Mouse (Mus musculus) limb, embryonic 15.5 days (tissue): ENCODE results near the gene P3h4. TPM values are rescaled to one million over a fixed set of nuclear protein-coding genes. Genes with fewer than 3 reads are reported as not detected.

Experiments
- ATAC-seq: fragments of 200-750 bp; cut with Nextera tagmentation; 2 replicates; pipeline ENCODE4 v1.8.0; 2017; ENCODE audit warnings: low read depth, moderate TSS enrichment; ENCODE audit not compliant: insufficient number of reproducible peaks, low FRiP score, low TSS enrichment
- H3K27ac ChIP-seq: fragments of 300-500 bp; sonication (generic); 2 replicates; pipeline ENCODE4 v1.5.1; 2015; ENCODE audit warnings: moderate library complexity, mild to moderate bottlenecking, inconsistent platforms
- H3K27me3 ChIP-seq: fragments of 300-500 bp; sonication (generic); 2 replicates; pipeline ENCODE4 v1.6.1; 2015; ENCODE audit warnings: inconsistent platforms
- H3K36me3 ChIP-seq: fragments of 300-500 bp; sonication (generic); 2 replicates; pipeline ENCODE4 v1.6.1; 2015; ENCODE audit warnings: inconsistent platforms
- H3K4me1 ChIP-seq: fragments of 300-500 bp; sonication (generic); 2 replicates; pipeline ENCODE4 v1.6.1; 2015; ENCODE audit warnings: inconsistent platforms
- H3K4me2 ChIP-seq: fragments of 300-500 bp; sonication (generic); 2 replicates; pipeline ENCODE4 v1.6.1; 2015; ENCODE audit warnings: mild to moderate bottlenecking, inconsistent platforms
- H3K4me3 ChIP-seq: fragments of 300-500 bp; sonication (generic); 2 replicates; pipeline ENCODE4 v1.5.1; 2015; ENCODE audit warnings: mild to moderate bottlenecking, inconsistent platforms
- H3K9ac ChIP-seq: fragments of 300-500 bp; sonication (generic); 2 replicates; pipeline ENCODE4 v1.6.1; 2015; ENCODE audit warnings: inconsistent platforms
- H3K9me3 ChIP-seq: fragments of 300-500 bp; sonication (generic); 2 replicates; pipeline ENCODE4 v1.6.1; 2016; ENCODE audit warnings: inconsistent platforms
- WGBS: fragments of 180-500 bp; shearing (Covaris S2); methylation state at CpG from one replicate; pipeline ENCODE4 v1.1.7; 2015; 5-methylcytosine and 5-hydroxymethylcytosine counted together
- polyA plus RNA-seq: library from polyadenylated mRNA; unstranded; fragments of >200 nt; fragmentation: Nextera tagmentation; extraction: Ambion mirVana; gene quantifications from 2 replicates; pipeline ENCODE4 v1.2.1, GENCODE M21; 2015

P3h4 gene
- 107 and 114 TPM in 2 replicates for polyA plus RNA-seq

GRCm38 (mm10) chr11:100414021-100414913, at the start of gene P3h4:
Gene P3h4 (minus strand): TSS chr11:100414836.
- H3K9ac ChIP-seq: peak within 1 kb of the TSS; percentile 74
- H3K27me3 ChIP-seq: no peaks in the 10 kb centered on the region
- peaks cover 44% of the 10 kb centered on the region for H3K4me1 ChIP-seq
- 1% methylated on average over 92 of the region's 93 CpGs for WGBS
- ATAC-seq: peak; percentile 93
- H3K36me3 ChIP-seq: peaks cover 13% of the 10 kb centered on the region
- no peaks in the 10 kb centered on the region for H3K9me3 ChIP-seq
- H3K27ac ChIP-seq: peak within 1 kb of the TSS; percentile 99
- peak within 1 kb of the TSS; percentile 69 for H3K4me2 ChIP-seq
- peak within 1 kb of the TSS; percentile 84 for H3K4me3 ChIP-seq

GRCm38 (mm10) chr11:100462699-100463098, 48.1 kb upstream of the P3h4 start:
- 89% methylated on average over 10 of the region's 10 CpGs for WGBS
- no peak overlapping the region for H3K4me2 ChIP-seq
- no peak overlapping the region for H3K27ac ChIP-seq
- no peaks in the 10 kb centered on the region for H3K4me1 ChIP-seq
- H3K4me3 ChIP-seq: no peak overlapping the region
- no peaks in the 10 kb centered on the region for H3K27me3 ChIP-seq
- ATAC-seq: no peak
- H3K9me3 ChIP-seq: no peaks in the 10 kb centered on the region
- no peak overlapping the region for H3K9ac ChIP-seq
- H3K36me3 ChIP-seq: peaks cover 35% of the 10 kb centered on the region

- Histone ChIP-seq H3K36me3 (peaks cover 43% of the 10 kb centered on the region), H3K4me1 (no peaks in the 10 kb centered on the region)
- 88% methylated on average over 5 of the region's 5 CpGs for WGBS
These were observed 43.1 kb upstream of the P3h4 start for GRCm38 (mm10) chr11:100457711-100458110.

GRCm38 (mm10) chr11:100457247-100457646, 42.6 kb upstream of the P3h4 start:
- no peaks in the 10 kb centered on the region for H3K4me1 ChIP-seq
- H3K4me3 ChIP-seq: no peak overlapping the region
- H3K27me3 ChIP-seq: no peaks in the 10 kb centered on the region
- no peaks in the 10 kb centered on the region for H3K9me3 ChIP-seq
- WGBS: 67% methylated on average over 4 of the region's 4 CpGs
- no peak overlapping the region for H3K27ac ChIP-seq
- H3K36me3 ChIP-seq: peaks cover 38% of the 10 kb centered on the region
- ATAC-seq: no peak
- no peak overlapping the region for H3K4me2 ChIP-seq
- H3K9ac ChIP-seq: no peak overlapping the region

More at GRCm38 (mm10) chr11:100457711-100458110, 43.1 kb upstream of the P3h4 start:
- Histone ChIP-seq H3K27me3 (no peaks in the 10 kb centered on the region), H3K27ac (no peak overlapping the region), H3K4me2 (no peak overlapping the region), H3K9ac (no peak overlapping the region), H3K4me3 (no peak overlapping the region), H3K9me3 (no peaks in the 10 kb centered on the region)
- ATAC-seq: no peak

GRCm38 (mm10) chr11:100442625-100443024, 28.0 kb upstream of the P3h4 start:
- Histone ChIP-seq H3K36me3 (peaks cover 11% of the 10 kb centered on the region), H3K9ac (no peak overlapping the region), H3K9me3 (no peaks in the 10 kb centered on the region), H3K27ac (no peak overlapping the region), H3K4me1 (peaks cover 13% of the 10 kb centered on the region), H3K4me2 (no peak overlapping the region), H3K27me3 (no peaks in the 10 kb centered on the region), H3K4me3 (no peak overlapping the region)
- WGBS: 86% methylated on average over 6 of the region's 6 CpGs
- no peak for ATAC-seq

GRCm38 (mm10) chr11:100441797-100442196, 27.2 kb upstream of the P3h4 start, which contains the start of the genes Nt5c3b and Klhl10:
Gene Nt5c3b (minus strand): TSS chr11:100441808.
Gene Klhl10 (plus strand): TSS chr11:100441917.
- Histone ChIP-seq H3K4me1 (peaks cover 13% of the 10 kb centered on the region), H3K9ac (peak within 1 kb of the TSS; percentile 96), H3K27me3 (no peaks in the 10 kb centered on the region), H3K4me3 (peak within 1 kb of the TSS; percentile 83), H3K36me3 (peaks cover 18% of the 10 kb centered on the region), H3K9me3 (no peaks in the 10 kb centered on the region), H3K4me2 (peak within 1 kb of the TSS; percentile 68), H3K27ac (peak within 1 kb of the TSS; percentile 76)
- ATAC-seq: no peak
- WGBS: 88% methylated on average over 8 of the region's 8 CpGs

- peak overlapping the region; percentile 83 for H3K4me3 ChIP-seq
- ATAC-seq: peak; percentile 94
These were observed 26.3 kb upstream of the P3h4 start for GRCm38 (mm10) chr11:100440691-100441522.

GRCm38 (mm10) chr11:100437901-100438300, 23.3 kb upstream of the P3h4 start:
- peaks cover 51% of the 10 kb centered on the region for H3K36me3 ChIP-seq
- H3K9ac ChIP-seq: no peak overlapping the region
- H3K27me3 ChIP-seq: no peaks in the 10 kb centered on the region
- H3K4me2 ChIP-seq: no peak overlapping the region
- H3K4me3 ChIP-seq: no peak overlapping the region
- peaks cover 13% of the 10 kb centered on the region for H3K4me1 ChIP-seq
- ATAC-seq: no peak
- no peak overlapping the region for H3K27ac ChIP-seq
- no peaks in the 10 kb centered on the region for H3K9me3 ChIP-seq
- 79% methylated on average over 1 of the region's 1 CpGs for WGBS

More at GRCm38 (mm10) chr11:100440691-100441522, 26.3 kb upstream of the P3h4 start:
- no peaks in the 10 kb centered on the region for H3K27me3 ChIP-seq
- H3K9me3 ChIP-seq: no peaks in the 10 kb centered on the region
- H3K9ac ChIP-seq: peak overlapping the region; percentile 96
- peaks cover 13% of the 10 kb centered on the region for H3K4me1 ChIP-seq
- peak overlapping the region; percentile 76 for H3K27ac ChIP-seq
- H3K36me3 ChIP-seq: peaks cover 27% of the 10 kb centered on the region
- peak overlapping the region; percentile 68 for H3K4me2 ChIP-seq
- WGBS: under 1% methylated on average over 51 of the region's 52 CpGs

- ATAC-seq: no peak
- Histone ChIP-seq H3K9me3 (no peaks in the 10 kb centered on the region), H3K36me3 (peaks cover 60% of the 10 kb centered on the region), H3K27me3 (no peaks in the 10 kb centered on the region), H3K4me3 (no peak overlapping the region), H3K27ac (no peak overlapping the region), H3K4me2 (no peak overlapping the region), H3K4me1 (peaks cover 9% of the 10 kb centered on the region), H3K9ac (no peak overlapping the region)
- WGBS: 89% methylated on average over 9 of the region's 9 CpGs
These were observed 21.1 kb upstream of the P3h4 start for GRCm38 (mm10) chr11:100435678-100436246.

- H3K4me3 ChIP-seq: no peak overlapping the region
- H3K9me3 ChIP-seq: no peaks in the 10 kb centered on the region
- no peaks in the 10 kb centered on the region for H3K27me3 ChIP-seq
- H3K27ac ChIP-seq: no peak overlapping the region
- H3K36me3 ChIP-seq: peaks cover 65% of the 10 kb centered on the region
- no peaks in the 10 kb centered on the region for H3K4me1 ChIP-seq
- ATAC-seq: no peak
- no peak overlapping the region for H3K4me2 ChIP-seq
- WGBS: 84% methylated on average over 5 of the region's 5 CpGs
- H3K9ac ChIP-seq: no peak overlapping the region
These were observed 17.4 kb upstream of the P3h4 start for GRCm38 (mm10) chr11:100432002-100432401.

- no peak for ATAC-seq
- Histone ChIP-seq H3K27ac (no peak overlapping the region), H3K4me3 (no peak overlapping the region), H3K27me3 (no peaks in the 10 kb centered on the region), H3K4me2 (no peak overlapping the region), H3K9ac (no peak overlapping the region), H3K9me3 (no peaks in the 10 kb centered on the region), H3K36me3 (peaks cover 54% of the 10 kb centered on the region), H3K4me1 (no peaks in the 10 kb centered on the region)
- WGBS: 90% methylated on average over 7 of the region's 7 CpGs
These were observed 15.4 kb upstream of the P3h4 start for GRCm38 (mm10) chr11:100430052-100430451.
